Mouse (Mus musculus): ENCODE results near the gene Ninj1. TPM values are rescaled to one million over a fixed set of nuclear protein-coding genes. Genes with fewer than 3 reads are reported as not detected.

The Ninj1 gene
- 10 to 100 TPM; 17.3 to 23.8 TPM for total RNA-seq (2021)
- long read RNA-seq, experiment 1, transcript Ninj1-201 (4 exons, 1,187 nt) = major isoform, 30 of 33 reads
- long read RNA-seq, experiment 1, partial matches to known transcripts = 0 of 33 reads
- long read RNA-seq, experiment 1, other reads (novel, unspliced or antisense) = 3 of 33 reads
- long read RNA-seq, experiment 2, transcript Ninj1-201 (4 exons, 1,187 nt) = major isoform, 32 of 34 reads
- long read RNA-seq, experiment 2, partial matches to known transcripts = 1 of 34 reads
- long read RNA-seq, experiment 2, other reads (novel, unspliced or antisense) = 1 of 34 reads

DNA sequence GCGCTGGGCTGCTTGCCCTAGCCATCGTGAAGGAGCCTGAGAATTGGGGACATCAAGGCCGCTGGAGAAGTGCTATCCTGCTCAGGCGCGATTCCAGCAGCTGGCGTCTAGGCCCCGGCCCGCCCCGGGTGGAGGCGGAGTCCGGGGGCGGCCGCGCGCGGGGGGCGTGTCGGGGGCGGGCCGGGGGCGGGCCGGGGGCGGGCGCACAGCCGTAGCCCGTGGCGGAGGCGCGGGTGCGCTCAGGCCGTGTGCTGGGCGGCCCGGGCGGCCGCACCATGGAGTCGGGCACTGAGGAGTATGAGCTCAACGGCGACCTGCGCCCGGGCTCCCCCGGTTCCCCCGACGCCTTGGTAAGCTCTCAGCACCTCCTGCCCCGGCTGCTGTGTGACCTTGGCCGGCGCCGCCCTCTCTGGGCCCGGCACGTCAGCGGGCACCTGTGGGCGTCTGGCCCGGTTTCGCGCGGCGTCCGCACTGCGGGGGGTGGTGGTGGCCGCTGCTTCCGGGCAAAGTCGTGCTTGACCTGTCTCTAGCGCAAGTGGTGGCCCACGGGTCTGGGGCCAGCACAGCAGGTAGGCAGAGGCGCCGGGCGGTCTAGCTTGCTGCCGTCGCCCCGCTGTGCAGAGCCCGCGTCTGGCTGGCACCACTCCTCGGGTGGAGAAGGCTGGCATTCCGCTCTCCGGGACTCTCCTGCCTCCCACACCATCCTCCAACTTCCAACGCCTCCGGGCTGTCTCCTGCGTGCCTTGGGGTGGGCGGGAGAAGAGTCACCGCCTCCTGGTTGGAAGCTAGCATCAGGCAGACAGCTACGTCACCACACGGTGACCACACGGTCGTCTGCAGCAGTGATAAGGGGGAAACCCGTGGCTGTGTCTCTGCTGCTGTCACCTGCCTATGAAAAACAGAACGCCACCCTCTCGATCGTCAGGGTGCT is at the start of gene Ninj1:
TSS of gene Ninj1 (plus strand) at position 198 of the 931 bp plus-strand sequence.
- DNase-seq (ENCODE audit: low spot score) = peak; percentile 85

GRCm38 (mm10) chr13:49140567-49140966 is 46.7 kb upstream of the Ninj1 start:
- DNase-seq (ENCODE audit: low spot score) = no peak

- peak; percentile 63 for DNase-seq (ENCODE audit: low spot score)
Measured at GRCm38 (mm10) chr13:49142396-49142795, 44.9 kb upstream of the Ninj1 start.

DNA sequence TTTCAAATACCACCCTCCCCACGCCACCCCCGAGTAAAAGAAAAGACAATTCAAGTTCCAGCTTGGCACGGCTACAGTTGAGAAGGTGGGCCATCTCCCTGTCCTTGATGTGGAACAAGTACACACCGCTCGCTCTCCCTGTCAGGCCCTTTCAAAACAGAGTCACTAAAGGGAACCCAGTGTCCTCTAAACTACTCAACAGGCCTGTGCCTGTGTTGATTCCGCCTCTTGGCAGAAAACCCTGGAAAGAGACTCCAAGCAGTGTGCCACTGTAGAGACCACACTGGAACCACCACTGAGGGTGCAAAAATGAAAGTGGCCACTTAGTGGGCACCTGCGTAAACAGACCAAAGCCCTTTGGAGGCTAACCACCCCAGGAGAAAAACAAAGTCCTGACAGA is 44.0 kb upstream of the Ninj1 start:
- DNase-seq (ENCODE audit: low spot score) = no peak

- peak; percentile 47 for DNase-seq (ENCODE audit: low spot score)
Measured at GRCm38 (mm10) chr13:49144451-49144850, 42.8 kb upstream of the Ninj1 start.

GRCm38 (mm10) chr13:49145396-49145795 is 41.9 kb upstream of the Ninj1 start:
- DNase-seq (ENCODE audit: low spot score) = peak; percentile 86

GRCm38 (mm10) chr13:49146040-49146697 is 41.1 kb upstream of the Ninj1 start:
- no peak for DNase-seq (ENCODE audit: low spot score)

DNA sequence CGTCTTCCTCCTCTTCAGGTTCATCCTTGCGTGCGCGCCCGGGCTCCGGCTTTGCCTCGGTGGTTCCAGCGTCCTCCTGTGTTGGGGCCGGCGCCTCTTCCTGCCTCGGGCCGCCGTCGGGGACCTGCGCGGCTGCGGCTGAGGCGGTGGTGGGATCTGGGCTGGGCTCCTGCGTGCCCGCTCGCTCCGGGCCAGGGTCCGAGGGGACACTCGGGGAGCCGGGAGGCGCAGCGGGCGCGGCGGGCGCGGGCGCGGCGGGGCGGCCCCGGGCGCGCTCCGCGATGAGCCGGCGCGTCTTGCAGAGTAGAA is 40.6 kb upstream of the Ninj1 start:
- no peak for DNase-seq (ENCODE audit: low spot score)

GRCm38 (mm10) chr13:49147007-49147857 is 40.1 kb upstream of the Ninj1 start:
- DNase-seq (ENCODE audit: low spot score) = peak; percentile 57

GRCm38 (mm10) chr13:49147858-49148226 is 39.4 kb upstream of the Ninj1 start, which contains the start of gene Wnk2:
TSS of gene Wnk2 (minus strand) at chr13:49148014.
- DNase-seq (ENCODE audit: low spot score) = peak; percentile 74

DNA sequence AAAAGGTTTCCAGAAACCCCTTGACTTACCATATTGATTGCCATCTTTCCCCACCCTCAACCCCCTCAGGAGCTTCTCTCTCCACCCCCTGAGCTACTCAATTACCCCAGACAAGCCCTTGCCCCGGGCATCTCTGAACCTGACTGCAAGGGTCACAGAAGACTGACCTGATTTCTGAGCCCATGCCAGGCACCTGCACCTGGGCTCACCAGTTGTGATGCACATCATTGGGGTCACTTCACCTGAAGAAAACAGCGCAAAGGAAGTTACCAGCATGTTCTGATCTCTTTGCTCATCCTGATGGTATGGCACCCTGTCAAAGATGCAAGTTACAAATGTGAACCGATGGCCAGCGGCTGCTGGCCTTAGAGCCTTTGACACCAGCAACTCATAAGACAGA is 38.6 kb upstream of the Ninj1 start:
- no peak for DNase-seq (ENCODE audit: low spot score)

GRCm38 (mm10) chr13:49154028-49154427 is 33.3 kb upstream of the Ninj1 start:
- DNase-seq (ENCODE audit: low spot score) = no peak

DNA sequence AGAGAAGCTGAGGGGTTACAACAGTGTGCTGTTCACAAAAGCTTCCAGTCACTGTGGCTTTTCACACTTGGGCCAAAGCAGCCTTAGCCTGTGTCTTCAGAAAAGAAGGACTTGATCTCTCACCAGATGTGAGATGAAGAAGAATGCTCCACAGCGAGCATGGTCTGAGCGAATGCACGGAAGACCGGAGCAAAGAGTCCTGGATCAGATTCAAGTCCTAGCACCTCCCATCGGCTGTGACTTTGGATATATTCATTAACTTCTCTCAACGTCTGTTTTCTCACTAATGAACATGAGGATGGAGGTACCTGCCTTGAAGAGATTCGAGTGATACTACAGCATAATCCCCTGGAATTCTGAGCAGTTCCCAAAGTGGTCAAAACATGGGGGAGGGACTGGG is 32.7 kb upstream of the Ninj1 start:
- no peak for DNase-seq (ENCODE audit: low spot score)

- DNase-seq (ENCODE audit: low spot score) = no peak
Measured at GRCm38 (mm10) chr13:49156645-49157044, 30.6 kb upstream of the Ninj1 start.

DNA sequence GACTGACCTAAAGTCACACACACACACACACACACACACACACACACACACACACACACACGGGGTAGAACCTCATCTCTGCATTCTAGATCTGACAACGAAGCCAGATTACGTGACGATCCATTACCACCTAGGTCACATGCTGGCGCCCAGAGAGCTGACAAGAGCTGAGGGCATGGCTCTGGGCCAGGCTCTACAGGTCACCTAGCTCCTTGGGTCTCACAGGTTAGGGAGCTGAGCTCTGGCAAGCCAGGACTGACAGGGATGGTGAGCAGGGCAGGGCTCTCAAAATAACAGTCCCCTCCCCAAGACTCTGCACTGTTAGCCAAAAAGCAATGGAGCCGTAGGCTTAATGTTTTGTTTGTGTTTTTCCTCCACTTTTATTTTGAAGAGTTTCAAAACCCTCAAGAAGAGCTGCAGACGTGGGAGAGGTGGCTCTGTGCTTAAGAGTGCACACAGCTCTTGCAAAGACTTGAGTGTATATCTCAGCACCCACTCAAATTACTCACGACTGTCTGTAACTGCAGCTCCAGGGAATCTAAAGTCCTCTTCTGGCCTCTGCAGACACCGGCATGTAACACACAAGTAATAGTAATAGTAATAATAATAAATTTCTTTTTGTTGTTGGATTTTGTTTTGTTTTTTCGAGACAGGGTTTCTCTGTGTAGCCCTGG is 29.1 kb upstream of the Ninj1 start:
- no peak for DNase-seq (ENCODE audit: low spot score)

GRCm38 (mm10) chr13:49161236-49161635 is 26.0 kb upstream of the Ninj1 start:
- DNase-seq (ENCODE audit: low spot score) = no peak

- no peak for DNase-seq (ENCODE audit: low spot score)
Measured at GRCm38 (mm10) chr13:49162722-49163121, 24.6 kb upstream of the Ninj1 start.

DNA sequence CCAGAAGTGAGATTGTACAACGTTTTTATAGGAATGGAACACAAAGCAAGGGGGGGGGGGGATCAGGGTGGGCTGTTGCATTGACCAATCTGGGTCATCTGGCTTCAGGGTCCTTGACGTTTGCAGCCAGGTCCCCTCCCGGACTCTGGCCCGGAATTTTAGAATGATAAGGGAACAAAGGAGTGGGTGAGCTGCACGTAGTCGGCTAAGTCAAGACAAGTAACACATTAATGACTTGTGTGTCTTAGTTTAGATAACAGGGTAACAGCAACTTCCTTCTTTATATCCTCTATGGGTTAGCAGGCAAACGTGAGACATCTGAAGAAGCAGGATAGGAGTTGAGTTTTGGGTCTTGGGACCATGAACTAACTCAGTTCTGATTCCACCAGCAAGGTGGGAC is 23.6 kb upstream of the Ninj1 start:
- DNase-seq (ENCODE audit: low spot score) = no peak

GRCm38 (mm10) chr13:49167081-49167480 is 20.2 kb upstream of the Ninj1 start:
- DNase-seq (ENCODE audit: low spot score) = no peak

- peak; percentile 93 for DNase-seq (ENCODE audit: low spot score)
Measured at GRCm38 (mm10) chr13:49169448-49170207, 17.7 kb upstream of the Ninj1 start.

Measured in gastrocnemius, adult 18-20 months (tissue).